Mouse (Mus musculus): Measurements from ENCODE around the gene Ydjc. TPM values are rescaled to one million over a fixed set of nuclear protein-coding genes. Genes with fewer than 3 reads are reported as not detected.
A peak's percentile ranks its signal among the peaks of the same experiment; 100 is the strongest.

Ydjc gene
- polyA plus RNA-seq, 1 experiment, result 5.9 TPM

DNA sequence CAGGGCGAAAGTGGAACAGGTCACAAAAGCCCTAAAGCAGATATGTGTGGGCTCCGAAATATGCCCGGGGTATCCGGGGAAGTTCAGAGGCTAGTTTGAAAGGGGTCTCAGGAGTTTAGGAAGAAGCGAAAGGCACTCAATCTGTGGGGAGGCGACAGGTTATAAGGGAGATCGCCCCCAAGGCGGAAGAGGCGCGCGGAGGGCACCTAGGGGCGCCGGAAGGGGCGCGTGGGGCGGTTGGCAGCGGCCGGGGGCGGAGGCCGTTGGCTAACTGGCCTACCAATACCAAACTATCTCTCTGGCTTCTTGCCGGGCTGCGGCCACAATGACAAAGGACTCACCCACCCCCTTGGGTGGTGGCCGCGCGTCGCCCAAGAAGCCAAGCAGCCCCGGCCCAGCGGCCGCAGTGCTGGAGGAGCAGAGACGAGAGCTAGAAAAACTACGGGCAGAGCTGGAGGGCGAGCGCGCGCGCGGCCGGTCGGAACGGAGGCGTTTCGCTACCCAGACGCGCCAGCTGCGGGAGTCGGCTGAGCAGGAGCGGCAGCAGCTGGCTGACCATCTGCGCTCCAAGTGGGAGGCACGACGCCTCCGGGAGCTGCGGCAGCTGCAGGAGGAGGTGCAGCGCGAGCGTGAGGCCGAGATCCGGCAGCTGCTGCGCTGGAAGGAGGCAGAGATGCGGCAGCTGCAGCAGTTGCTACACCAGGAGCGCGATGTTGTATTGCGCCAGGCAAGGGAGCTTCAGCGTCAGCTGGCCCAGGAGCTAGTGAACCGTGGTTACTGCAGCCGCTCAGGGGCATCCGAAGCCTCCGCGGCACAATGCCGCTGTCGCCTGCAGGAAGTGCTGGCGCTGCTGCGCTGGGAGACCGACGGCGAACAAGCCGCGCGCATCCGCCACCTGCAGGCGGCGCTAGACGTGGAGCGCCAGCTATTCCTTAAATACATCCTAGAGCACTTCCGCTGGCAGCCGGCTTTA lies 64.3 kb downstream of the Ydjc start, which contains the start of gene Rimbp3:
Gene Rimbp3 (plus strand): TSS at position 215 of the 973 bp plus-strand sequence.
- H3K27ac ChIP-seq (ENCODE audit: insufficient read depth, low read length), result no peak within 1 kb of the TSS

GRCm38 (mm10) chr16:17209404-17209960 lies 65.1 kb downstream of the Ydjc start:
- H3K27ac ChIP-seq (ENCODE audit: insufficient read depth, low read length), result no peak overlapping the region
- peak overlapping the region; percentile 42 for H3K4me3 ChIP-seq (ENCODE audit: insufficient read depth, low read length)
- TF ChIP-seq CTCF (IDR thresholded peaks at IDR 0.05; ENCODE audit: borderline replicate concordance, insufficient read depth, low read length), result no peak
- TF ChIP-seq POLR2A (IDR thresholded peaks at IDR 0.05; ENCODE audit: low read depth, low read length), result no peak
- peaks cover 3% of the 10 kb centered on the region; the same call in 1 of the 2 replicates for H3K4me1 ChIP-seq (ENCODE audit: control insufficient read depth, insufficient read depth, low read length)

More for the DNA sequence above, 64.3 kb downstream of the Ydjc start, which contains the start of gene Rimbp3:
- peaks cover 3% of the 10 kb centered on the region; the same call in 1 of the 2 replicates for H3K4me1 ChIP-seq (ENCODE audit: control insufficient read depth, insufficient read depth, low read length)
- peak within 1 kb of the TSS; percentile 42 for H3K4me3 ChIP-seq (ENCODE audit: insufficient read depth, low read length)
- no peak for TF ChIP-seq POLR2A (IDR thresholded peaks at IDR 0.05; ENCODE audit: low read depth, low read length)
- TF ChIP-seq CTCF (IDR thresholded peaks at IDR 0.05; ENCODE audit: borderline replicate concordance, insufficient read depth, low read length), result peak; percentile 80

Other genes starting within 250 kb of the Ydjc start
- gene Ppm1f, start 248.2 kb upstream of the Ydjc start, polyA plus RNA-seq (2011; ENCODE audit: insufficient read length, low read depth, missing spikeins), result 25.5 and 28.0 TPM in 2 replicates
- 230 and 254 TPM in 2 replicates for gene Mapk1, start 161.2 kb upstream of the Ydjc start, polyA plus RNA-seq (2011; ENCODE audit: insufficient read length, low read depth, missing spikeins)
- 1.0 and 2.2 TPM in 2 replicates for gene Ypel1, start 74.9 kb upstream of the Ydjc start, polyA plus RNA-seq (2011; ENCODE audit: insufficient read length, low read depth, missing spikeins)
- gene Ppil2, start 33.4 kb upstream of the Ydjc start, polyA plus RNA-seq (2011; ENCODE audit: insufficient read length, low read depth, missing spikeins), result 82.6 and 97.5 TPM in 2 replicates
- 5.4 and 6.3 TPM in 2 replicates for gene 2610318N02Rik, start 19.5 kb upstream of the Ydjc start, polyA plus RNA-seq (2011; ENCODE audit: insufficient read length, low read depth, missing spikeins)
- 17.0 and 23.2 TPM in 2 replicates for gene Sdf2l1, start 12.2 kb upstream of the Ydjc start, polyA plus RNA-seq (2011; ENCODE audit: insufficient read length, low read depth, missing spikeins)
- gene Ccdc116, start 2.6 kb downstream of the Ydjc start, polyA plus RNA-seq (2011; ENCODE audit: insufficient read length, low read depth, missing spikeins), result 0.97 and 1.6 TPM in 2 replicates
- gene Ube2l3, start 58.0 kb downstream of the Ydjc start, polyA plus RNA-seq (2011; ENCODE audit: insufficient read length, low read depth, missing spikeins), result 163 and 173 TPM in 2 replicates
- gene Rimbp3, start 64.0 kb downstream of the Ydjc start, polyA plus RNA-seq (2011; ENCODE audit: insufficient read length, low read depth, missing spikeins), result not detected in 2 replicates
- 1.5 and 2.8 TPM in 2 replicates for gene Hic2, start 89.0 kb downstream of the Ydjc start, polyA plus RNA-seq (2011; ENCODE audit: insufficient read length, low read depth, missing spikeins)
- 1.5 and 4.5 TPM in 2 replicates for gene Tmem191c, start 131.5 kb downstream of the Ydjc start, polyA plus RNA-seq (2011; ENCODE audit: insufficient read length, low read depth, missing spikeins)
- gene Serpind1, start 186.8 kb downstream of the Ydjc start, polyA plus RNA-seq (2011; ENCODE audit: insufficient read length, low read depth, missing spikeins), result not detected in 2 replicates

All from embryonic fibroblast, embryonic 13.5 days (primary cell).